Mouse (Mus musculus) olfactory bulb, adult 2 months (tissue): ENCODE data around the gene Gm3371.
"Not testable (repeated sequence)": the region's sequence is repeated elsewhere in the genome, so short reads cannot be mapped to it uniquely, and the experiment has no call there.

Experiments used
- CTCF ChIP-seq: fragments of 200-500 bp; IDR thresholded peaks from 2 replicates; pipeline ENCODE4 v1.5.1; 2012; ENCODE audit warnings: low read depth, mild to moderate bottlenecking, low read length, moderate library complexity; ENCODE audit not compliant: insufficient read depth
- POLR2A ChIP-seq: fragments of 200-500 bp; IDR thresholded peaks from 2 replicates; pipeline ENCODE4 v1.6.1; 2012; ENCODE audit warnings: mild to moderate bottlenecking, low read depth, low read length, moderate library complexity; ENCODE audit not compliant: insufficient read depth

DNA sequence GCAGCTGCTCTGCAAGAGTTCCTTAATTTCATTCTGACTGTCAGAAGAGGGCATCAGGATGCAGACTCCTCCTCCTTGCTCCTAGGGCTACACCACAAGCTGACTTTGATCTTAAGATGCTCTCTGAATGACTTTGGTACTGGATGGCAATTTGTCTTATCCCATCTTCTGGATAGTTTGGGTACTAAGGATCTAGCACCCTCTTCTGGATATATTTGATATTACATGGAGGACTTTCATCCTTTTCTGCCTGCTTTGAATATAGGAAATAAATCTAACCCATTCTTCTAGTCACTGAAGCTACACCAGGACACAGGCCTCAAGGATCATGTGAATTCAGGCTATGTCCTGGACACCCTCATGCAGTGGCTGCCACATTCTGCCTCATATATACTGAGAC lies 48.2 kb downstream of the Gm3371 start:
- not testable (repeated sequence) for TF ChIP-seq POLR2A, CTCF
